Mouse (Mus musculus) MEL (cell line): ENCODE measurements around the gene Pld1. TPM values are rescaled to one million over a fixed set of nuclear protein-coding genes. Genes with fewer than 3 reads are reported as not detected.

ENCODE experiments used
- DNase-seq: peaks from one replicate; pipeline ENCODE4 v3.0.0; 2011; ENCODE audit warnings: low read depth, low spot score
- H3K27ac ChIP-seq: 2 replicates; pipeline ENCODE4 v1.5.1; 2012; ENCODE audit warnings: low read depth, mild to moderate bottlenecking, control low read depth, low read length, moderate library complexity; ENCODE audit not compliant: control insufficient read depth
- H3K27me3 ChIP-seq, 2 experiments: fragments of 150-350 bp in 1 of 2; sonication (generic) in 1 of 2; 2 replicates each; pipeline ENCODE4 v1.6.1; 2012; ENCODE audit warnings: low read length in 2 of 2, mild to moderate bottlenecking in 2 of 2, improper control_type of control experiment in 1 of 2, moderate library complexity in 1 of 2; ENCODE audit not compliant: insufficient read depth in 2 of 2, control insufficient read depth in 1 of 2
- H3K36me3 ChIP-seq, 2 experiments: 2 replicates each; pipeline ENCODE4 v1.6.1; 2012 to 2014; ENCODE audit warnings: low read length in 2 of 2, improper control_type of control experiment in 1 of 2, inconsistent platforms in 1 of 2, mild to moderate bottlenecking in 1 of 2; ENCODE audit not compliant: insufficient read depth in 2 of 2, control insufficient read depth in 1 of 2
- H3K4me1 ChIP-seq, 2 experiments: fragments of 150-350 bp in 1 of 2; sonication (generic) in 1 of 2; 2 replicates each; pipeline ENCODE4 v1.6.1; 2012; ENCODE audit warnings: low read length in 2 of 2, improper control_type of control experiment in 1 of 2, mild to moderate bottlenecking in 1 of 2; ENCODE audit not compliant: insufficient read depth in 2 of 2, control insufficient read depth in 1 of 2
- H3K4me3 ChIP-seq, 2 experiments: fragments of 150-350 bp in 1 of 2; sonication (generic) in 1 of 2; 2 replicates each; pipeline ENCODE4 v1.5.1; 2012; ENCODE audit warnings: low read depth in 2 of 2, low read length in 2 of 2, mild to moderate bottlenecking in 2 of 2, moderate library complexity in 2 of 2, control low read depth in 1 of 2, improper control_type of control experiment in 1 of 2; ENCODE audit not compliant: control insufficient read depth in 1 of 2, insufficient read depth in 1 of 2
- H3K79me2 ChIP-seq: 2 replicates; pipeline ENCODE4 v1.6.1; 2012; ENCODE audit warnings: mild to moderate bottlenecking, low read length, moderate library complexity; ENCODE audit not compliant: control insufficient read depth, poor library complexity, insufficient read depth
- H3K9ac ChIP-seq: 2 replicates; pipeline ENCODE4 v1.6.1; 2012; ENCODE audit warnings: low read depth, mild to moderate bottlenecking, control low read depth, low read length, moderate library complexity; ENCODE audit not compliant: control insufficient read depth, poor library complexity, severe bottlenecking
- H3K9me3 ChIP-seq: fragments of 150-350 bp; sonication (generic); replicated peaks from 2 replicates; pipeline ENCODE4 v1.6.1; 2012; ENCODE audit warnings: mild to moderate bottlenecking, low read length, improper control_type of control experiment, moderate library complexity; ENCODE audit not compliant: insufficient read depth
- BHLHE40 ChIP-seq: IDR thresholded peaks from 2 replicates; pipeline ENCODE4 v1.6.1; 2012; ENCODE audit warnings: low read depth, mild to moderate bottlenecking, inconsistent platforms, low read length, improper control_type of control experiment, borderline replicate concordance
- CTCF ChIP-seq, 3 experiments: IDR thresholded peaks in 2 of 3; conservative IDR thresholded peaks in 1 of 3; 2 replicates each; pipeline ENCODE4 v1.5.1; 2011 to 2012; ENCODE audit warnings: low read length in 3 of 3, low read depth in 2 of 3, mild to moderate bottlenecking in 2 of 3, improper control_type of control experiment in 1 of 3, inconsistent platforms in 1 of 3, mixed read lengths in 1 of 3, moderate library complexity in 1 of 3; ENCODE audit not compliant: control insufficient read depth in 1 of 3, insufficient read depth in 1 of 3, poor library complexity in 1 of 3, severe bottlenecking in 1 of 3
- E2F4 ChIP-seq: IDR thresholded peaks from 2 replicates; pipeline ENCODE4 v1.6.1; 2011; ENCODE audit warnings: low read depth, low read length, improper control_type of control experiment, borderline replicate concordance
- ELF1 ChIP-seq: IDR thresholded peaks from 2 replicates; pipeline ENCODE4 v1.6.1; 2014; ENCODE audit warnings: low read depth, mild to moderate bottlenecking, inconsistent platforms, low read length, improper control_type of control experiment, moderate library complexity
- GABPA ChIP-seq: IDR thresholded peaks from 2 replicates; pipeline ENCODE4 v1.6.1; 2012; ENCODE audit warnings: low read depth, mild to moderate bottlenecking, inconsistent platforms, low read length, improper control_type of control experiment, moderate library complexity
- MAX ChIP-seq: IDR thresholded peaks from 2 replicates; pipeline ENCODE4 v1.6.1; 2011; ENCODE audit warnings: low read length, improper control_type of control experiment
- MXI1 ChIP-seq: IDR thresholded peaks from 2 replicates; pipeline ENCODE4 v1.6.1; 2011; ENCODE audit warnings: mild to moderate bottlenecking, low read depth, low read length, improper control_type of control experiment
- NRF1 ChIP-seq: IDR thresholded peaks from 2 replicates; pipeline ENCODE4 v1.6.1; 2014; ENCODE audit warnings: low read depth, mild to moderate bottlenecking, inconsistent platforms, low read length, improper control_type of control experiment, moderate library complexity; ENCODE audit not compliant: poor library complexity, insufficient read depth, severe bottlenecking
- POLR2AphosphoS2 ChIP-seq: IDR thresholded peaks from 2 replicates; pipeline ENCODE4 v1.6.1; 2011; ENCODE audit warnings: low read length, improper control_type of control experiment
- POLR2AphosphoS5 ChIP-seq: IDR thresholded peaks from 2 replicates; pipeline ENCODE4 v1.6.1; 2012; ENCODE audit warnings: low read depth, borderline replicate concordance, mild to moderate bottlenecking, inconsistent platforms, low read length, moderate library complexity, mixed read lengths
- RAD21 ChIP-seq: IDR thresholded peaks from 2 replicates; pipeline ENCODE4 v1.6.1; 2011; ENCODE audit warnings: mild to moderate bottlenecking, low read depth, low read length, improper control_type of control experiment
- SMC3 ChIP-seq: IDR thresholded peaks from 2 replicates; pipeline ENCODE4 v1.6.1; 2011; ENCODE audit warnings: low read depth, low read length, improper control_type of control experiment
- UBTF ChIP-seq: IDR thresholded peaks from 2 replicates; pipeline ENCODE4 v1.6.1; 2012; ENCODE audit warnings: low read depth, mild to moderate bottlenecking, inconsistent platforms, low read length, improper control_type of control experiment, moderate library complexity, borderline replicate concordance; ENCODE audit not compliant: insufficient read depth
- ZC3H11A ChIP-seq: IDR thresholded peaks from 2 replicates; pipeline ENCODE4 v1.6.1; 2012; ENCODE audit warnings: low read depth, mild to moderate bottlenecking, inconsistent platforms, low read length, improper control_type of control experiment
- ZKSCAN1 ChIP-seq: IDR thresholded peaks from 2 replicates; pipeline ENCODE4 v1.6.1; 2012; ENCODE audit warnings: low read depth, mild to moderate bottlenecking, inconsistent platforms, low read length, improper control_type of control experiment, moderate library complexity
- ZMIZ1 ChIP-seq: IDR thresholded peaks from 2 replicates; pipeline ENCODE4 v1.6.1; 2012; ENCODE audit warnings: low read depth, mild to moderate bottlenecking, inconsistent platforms, low read length, improper control_type of control experiment, moderate library complexity
- ZNF384 ChIP-seq: IDR thresholded peaks from 2 replicates; pipeline ENCODE4 v1.6.1; 2012; ENCODE audit warnings: low read depth, mild to moderate bottlenecking, inconsistent platforms, low read length, improper control_type of control experiment
- polyA plus RNA-seq, 2 experiments: library from polyadenylated mRNA; stranded (reverse) in 1 of 2; unstranded in 1 of 2; fragments of >175 nt in 1 of 2; fragments of >200 nt in 1 of 2; gene quantifications; 2 replicates each; pipeline versions ENCODE4 v1.2.1 to v1.2.4; 2012; ENCODE audit warnings: low replicate concordance in 2 of 2, low read depth in 1 of 2; ENCODE audit not compliant: insufficient read length in 2 of 2, insufficient read depth in 1 of 2, missing spikeins in 1 of 2
- total RNA-seq: library from RNA; depleted of rRNA; stranded (reverse); fragments of 300-350 nt; gene quantifications from 2 replicates; pipeline ENCODE4 v1.2.3, GENCODE M21; 2012; rRNA removed

The Pld1 gene
- total RNA-seq (0.03 TPM in 1 of 2 replicates, not detected in the other), polyA plus RNA-seq (under 1 TPM in 1 of 2 experiments, not detected in 1; 0.22 TPM)

- no peaks in the 10 kb centered on the region for H3K27me3 ChIP-seq
- DNase-seq, result no peak
- no peak within 1 kb of the TSS for H3K4me3 ChIP-seq
- no peaks in the 10 kb centered on the region for H3K4me1 ChIP-seq
- H3K79me2 ChIP-seq, result no peaks in the 10 kb centered on the region
- TF ChIP-seq UBTF (no peak), E2F4 (no peak), NRF1 (no peak), SMC3 (no peak), CTCF (IDR thresholded peaks at IDR 0.05 in 2 of 3, conservative IDR thresholded peaks at IDR 0.05 in 1 of 3; ENCODE audit: control insufficient read depth in 1 of 3, insufficient read depth in 1 of 3, low read depth in 2 of 3, low read length in 3 of 3, poor library complexity in 1 of 3, severe bottlenecking in 1 of 3) (no peak), ELF1 (no peak), ZC3H11A (no peak)
- TF ChIP-seq, all 39 proteins: peak for 0
- H3K9me3 ChIP-seq, result no peaks in the 10 kb centered on the region
- no peak within 1 kb of the TSS for H3K9ac ChIP-seq
- H3K27ac ChIP-seq, result no peak within 1 kb of the TSS
- no peaks in the 10 kb centered on the region for H3K36me3 ChIP-seq
These were observed at the start of gene Pld1 for GRCm38 (mm10) chr3:27938381-27939323. TSS of gene Pld1 (plus strand) at chr3:27938695.

GRCm38 (mm10) chr3:27896318-27896892, 42.1 kb upstream of the Pld1 start, which contains the start of gene Tmem212:
TSS of gene Tmem212 (minus strand) at chr3:27896368.
- TF ChIP-seq ZMIZ1, result no peak
- no peak for TF ChIP-seq ZKSCAN1
- TF ChIP-seq POLR2AphosphoS2, result no peak
- no peak for TF ChIP-seq BHLHE40
- no peak for TF ChIP-seq POLR2AphosphoS5
- TF ChIP-seq GABPA, result no peak
- no peak for TF ChIP-seq ELF1
- no peak for TF ChIP-seq MXI1
- TF ChIP-seq ZC3H11A, result no peak
- TF ChIP-seq ZNF384, result no peak
- no peak for TF ChIP-seq MAX
- TF ChIP-seq SMC3, result no peak
- no peak for TF ChIP-seq RAD21
- no peaks in the 10 kb centered on the region for H3K27me3 ChIP-seq
- no peak within 1 kb of the TSS for H3K9ac ChIP-seq
- no peak within 1 kb of the TSS for H3K4me3 ChIP-seq
- no peaks in the 10 kb centered on the region for H3K4me1 ChIP-seq
- no peak for DNase-seq
- H3K36me3 ChIP-seq, result no peaks in the 10 kb centered on the region
- H3K27ac ChIP-seq, result no peak within 1 kb of the TSS
- no peaks in the 10 kb centered on the region for H3K9me3 ChIP-seq
- H3K79me2 ChIP-seq, result no peaks in the 10 kb centered on the region
